Mouse (Mus musculus) heart, embryonic 15.5 days (tissue): ENCODE measurements around the gene Hspb3. TPM values are rescaled to one million over a fixed set of nuclear protein-coding genes. Genes with fewer than 3 reads are reported as not detected.

Experiments used
- ATAC-seq: fragments of 200-750 bp; cut with Nextera tagmentation; replicated peaks from 2 replicates; pipeline ENCODE4 v1.8.0; 2017; ENCODE audit warnings: low read depth, moderate TSS enrichment; ENCODE audit not compliant: insufficient number of reproducible peaks, insufficient read depth, low FRiP score
- H3K27ac ChIP-seq: fragments of 300-500 bp; sonication (generic); 2 replicates; pipeline ENCODE4 v1.5.1; 2015; ENCODE audit warnings: mild to moderate bottlenecking, inconsistent platforms
- H3K27me3 ChIP-seq: fragments of 300-500 bp; sonication (generic); 2 replicates; pipeline ENCODE4 v1.6.1; 2015; ENCODE audit warnings: inconsistent platforms
- H3K36me3 ChIP-seq: fragments of 300-500 bp; sonication (generic); 2 replicates; pipeline ENCODE4 v1.6.1; 2015; ENCODE audit warnings: mild to moderate bottlenecking, inconsistent platforms
- H3K4me1 ChIP-seq: fragments of 300-500 bp; sonication (generic); replicated peaks from 2 replicates; pipeline ENCODE4 v1.6.1; 2015; ENCODE audit warnings: inconsistent platforms
- H3K4me2 ChIP-seq: fragments of 300-500 bp; sonication (generic); 2 replicates; pipeline ENCODE4 v1.6.1; 2015; ENCODE audit warnings: inconsistent platforms, mild to moderate bottlenecking, moderate library complexity
- H3K4me3 ChIP-seq: fragments of 300-500 bp; sonication (generic); 2 replicates; pipeline ENCODE4 v1.5.1; 2015; ENCODE audit warnings: mild to moderate bottlenecking, inconsistent platforms
- H3K9ac ChIP-seq: fragments of 300-500 bp; sonication (generic); 2 replicates; pipeline ENCODE4 v1.6.1; 2015; ENCODE audit warnings: mild to moderate bottlenecking, inconsistent platforms
- H3K9me3 ChIP-seq: fragments of 300-500 bp; sonication (generic); replicated peaks from 2 replicates; pipeline ENCODE4 v1.6.1; 2016; ENCODE audit warnings: inconsistent platforms
- WGBS: fragments of 180-500 bp; shearing (Covaris S2); methylation state at CpG from one replicate; pipeline ENCODE4 v1.1.7; 2015; ENCODE audit warnings: mixed read lengths; 5-methylcytosine and 5-hydroxymethylcytosine counted together
- polyA plus RNA-seq: library from polyadenylated mRNA; unstranded; fragments of >200 nt; fragmentation: Nextera tagmentation; extraction: Ambion mirVana; gene quantifications from 2 replicates; pipeline ENCODE4 v1.2.1, GENCODE M21; 2015

Gene Hspb3
- polyA plus RNA-seq, 1 experiment from 2014 or later: 52.7 TPM

DNA sequence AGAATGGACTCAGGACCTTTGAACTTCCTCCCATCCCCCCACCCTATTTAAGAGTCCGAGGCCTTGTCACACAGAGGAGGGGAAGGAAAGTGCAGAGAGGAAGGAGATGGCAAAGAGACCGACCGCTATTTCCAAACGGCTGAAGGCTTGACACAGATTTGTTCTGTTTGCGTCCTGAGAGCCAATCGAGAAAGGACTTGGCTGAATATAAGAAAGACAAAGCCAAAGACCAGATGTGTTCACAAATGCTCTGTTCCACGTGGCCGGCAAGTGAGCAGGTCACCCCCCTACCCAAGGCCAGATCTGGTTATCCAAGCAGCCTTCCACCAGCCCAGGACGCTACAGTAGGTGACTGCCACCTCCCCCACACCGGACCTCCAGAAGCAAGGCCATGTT, 47.9 kb downstream of the Hspb3 start:
- no peaks in the 10 kb centered on the region for H3K9me3 ChIP-seq
- peak overlapping the region; percentile 91 for H3K4me3 ChIP-seq
- H3K36me3 ChIP-seq: no peaks in the 10 kb centered on the region
- WGBS: 1% methylated on average over 10 of the region's 10 CpGs
- peak overlapping the region; percentile 93 for H3K27ac ChIP-seq
- H3K4me2 ChIP-seq: peak overlapping the region; percentile 84
- ATAC-seq: no peak
- H3K4me1 ChIP-seq: peaks cover 68% of the 10 kb centered on the region
- H3K27me3 ChIP-seq: no peaks in the 10 kb centered on the region
- H3K9ac ChIP-seq: peak overlapping the region; percentile 97

DNA sequence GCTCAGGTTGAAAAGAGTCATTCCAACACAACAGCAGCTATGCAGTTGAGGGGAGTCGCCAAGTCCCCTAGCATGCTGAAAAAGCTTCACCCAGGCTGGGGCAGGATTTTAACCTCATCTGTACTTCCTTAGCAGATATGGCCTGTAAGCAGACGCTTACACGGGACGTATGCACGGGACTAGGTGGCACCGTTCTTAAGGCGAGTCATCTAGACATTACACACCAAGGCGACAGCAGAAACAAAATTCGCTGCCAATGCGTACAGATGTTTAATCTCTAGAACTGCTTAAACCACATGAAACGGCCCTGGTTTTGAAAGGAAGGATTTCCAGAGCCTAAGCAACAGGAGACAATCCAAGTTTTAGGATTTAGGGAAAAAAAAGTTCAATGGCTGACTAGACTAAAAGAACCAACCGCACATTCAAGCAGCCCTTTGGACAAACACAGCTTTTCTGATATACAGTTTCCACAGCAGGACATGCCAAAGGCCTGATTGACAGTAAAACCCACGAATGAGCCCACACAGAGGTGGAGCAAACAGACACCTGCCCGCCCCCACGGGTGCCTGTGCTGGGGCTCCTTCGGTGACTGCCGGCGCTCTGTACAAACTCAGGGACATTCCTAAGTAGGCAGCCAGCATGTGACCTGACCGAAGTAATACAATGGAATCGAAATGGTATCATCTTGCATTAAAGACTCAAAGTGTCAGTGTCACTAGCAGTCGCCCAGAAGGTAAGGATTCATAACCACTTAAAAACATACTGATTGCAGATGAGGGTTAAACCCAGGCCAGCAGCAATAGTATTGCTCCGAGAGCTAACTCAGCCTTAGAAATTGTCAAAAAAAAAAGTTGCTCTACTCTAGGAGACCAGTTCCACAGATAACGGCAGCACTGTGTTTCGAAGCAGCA, 48.6 kb downstream of the Hspb3 start:
- Histone ChIP-seq H3K4me3 (peak overlapping the region; percentile 91), H3K4me1 (peaks cover 75% of the 10 kb centered on the region), H3K9ac (peak overlapping the region; percentile 97), H3K36me3 (no peaks in the 10 kb centered on the region), H3K4me2 (peak overlapping the region; percentile 84), H3K27me3 (no peaks in the 10 kb centered on the region), H3K9me3 (no peaks in the 10 kb centered on the region), H3K27ac (peak overlapping the region; percentile 93)
- 7% methylated on average over 24 of the region's 24 CpGs for WGBS
- peak; percentile 64 for ATAC-seq

DNA sequence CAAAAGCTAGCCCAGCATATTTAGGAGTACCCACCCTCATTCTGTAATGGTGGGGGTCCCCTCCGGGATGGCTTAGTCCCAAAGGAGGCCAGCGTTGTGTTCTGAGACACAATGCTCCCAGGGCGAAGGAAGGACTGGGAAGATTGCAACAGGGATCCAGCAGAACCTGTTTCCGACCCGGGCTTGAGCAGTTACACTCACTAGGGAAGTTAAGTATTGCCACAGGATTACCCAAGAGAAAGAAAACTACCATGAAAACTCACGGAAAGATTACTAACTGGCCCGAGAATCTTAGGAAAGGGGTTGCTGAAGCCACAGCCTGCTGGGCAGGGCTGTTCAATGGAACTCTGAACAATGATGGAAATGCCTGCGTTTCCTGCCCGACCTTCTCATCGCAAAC, 49.6 kb downstream of the Hspb3 start:
- WGBS: 41% methylated on average over 10 of the region's 10 CpGs
- H3K36me3 ChIP-seq: no peaks in the 10 kb centered on the region
- peaks cover 80% of the 10 kb centered on the region for H3K4me1 ChIP-seq
- H3K4me2 ChIP-seq: peak overlapping the region; percentile 84
- peak overlapping the region; percentile 91 for H3K4me3 ChIP-seq
- H3K9ac ChIP-seq: no peak overlapping the region
- H3K27ac ChIP-seq: peak overlapping the region; percentile 53; the same call in 1 of the 2 replicates
- ATAC-seq: no peak
- H3K9me3 ChIP-seq: no peaks in the 10 kb centered on the region
- H3K27me3 ChIP-seq: no peaks in the 10 kb centered on the region

DNA sequence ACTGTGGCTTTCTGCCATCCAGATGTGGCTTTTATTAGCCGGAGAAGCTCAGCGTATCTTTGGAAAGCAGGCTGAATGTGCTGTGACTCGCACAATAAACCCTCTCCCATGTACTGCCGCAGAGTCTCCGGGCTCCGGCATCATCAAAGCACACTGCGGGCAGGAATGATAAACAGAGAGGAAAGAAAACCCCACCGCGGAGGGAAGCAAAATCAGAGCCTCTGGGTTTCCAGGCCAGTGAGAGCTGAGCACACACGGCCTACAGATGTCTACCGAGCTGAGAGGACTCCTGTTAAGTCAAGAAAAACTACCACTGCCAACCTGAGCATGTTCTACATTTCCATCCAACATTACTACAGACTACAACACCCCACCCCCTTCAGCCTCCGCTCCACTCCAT, 50.1 kb downstream of the Hspb3 start:
- ATAC-seq: no peak
- H3K4me1 ChIP-seq: peaks cover 80% of the 10 kb centered on the region
- WGBS: 18% methylated on average over 12 of the region's 12 CpGs
- peak overlapping the region; percentile 53 for H3K27ac ChIP-seq
- H3K27me3 ChIP-seq: no peaks in the 10 kb centered on the region
- no peaks in the 10 kb centered on the region for H3K9me3 ChIP-seq
- peak overlapping the region; percentile 84 for H3K4me2 ChIP-seq
- no peaks in the 10 kb centered on the region for H3K36me3 ChIP-seq
- peak overlapping the region; percentile 27; the same call in 1 of the 2 replicates for H3K9ac ChIP-seq
- peak overlapping the region; percentile 91 for H3K4me3 ChIP-seq

Other genes starting within 250 kb of the Hspb3 start
- 14.2 and 17.6 TPM in 2 replicates for gene Snx18, start 45.1 kb downstream of the Hspb3 start, polyA plus RNA-seq
- gene Arl15, start 130.8 kb upstream of the Hspb3 start, polyA plus RNA-seq: 6.7 and 7.6 TPM in 2 replicates